Mouse (Mus musculus) G1E-ER4 (cell line): ENCODE data around the gene Fntb. TPM values are rescaled to one million over a fixed set of nuclear protein-coding genes. Genes with fewer than 3 reads are reported as not detected.

Source experiments
- GATA1 ChIP-seq: IDR thresholded peaks from one replicate; pipeline ENCODE4 v1.8.0; 2012; ENCODE audit warnings: low read length, inconsistent platforms
- polyA plus RNA-seq: library from polyadenylated mRNA; stranded (reverse); fragments of >175 nt; gene quantifications from 2 replicates; pipeline ENCODE4 v1.2.3, GENCODE M21; 2012

Gene Fntb
- polyA plus RNA-seq, 1 experiment, result 21.6 TPM

GRCm38 (mm10) chr12:76943466-76943865 is 178.1 kb downstream of the Fntb start:
- TF ChIP-seq GATA1, result no peak

GRCm38 (mm10) chr12:76947487-76947886 is 182.1 kb downstream of the Fntb start:
- TF ChIP-seq GATA1, result no peak

DNA sequence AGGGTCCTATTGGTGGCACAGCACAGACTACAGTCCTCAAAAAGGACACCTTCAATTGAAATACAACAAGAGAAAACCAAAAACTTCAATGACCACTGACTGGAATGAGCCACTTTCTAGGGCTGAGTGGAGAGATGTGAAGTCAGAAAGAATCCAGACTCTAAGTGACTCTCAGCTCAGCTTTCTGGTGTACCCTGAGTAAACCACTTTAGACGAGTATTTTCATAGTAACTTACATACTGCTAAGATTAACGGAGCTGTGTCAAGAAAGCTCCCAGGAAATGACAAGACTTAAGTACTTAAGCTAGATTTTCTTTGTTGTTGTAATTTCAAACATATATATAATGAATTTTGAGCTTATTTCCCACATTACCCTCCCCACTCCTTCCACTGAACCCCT is 182.8 kb downstream of the Fntb start:
- no peak for TF ChIP-seq GATA1

DNA sequence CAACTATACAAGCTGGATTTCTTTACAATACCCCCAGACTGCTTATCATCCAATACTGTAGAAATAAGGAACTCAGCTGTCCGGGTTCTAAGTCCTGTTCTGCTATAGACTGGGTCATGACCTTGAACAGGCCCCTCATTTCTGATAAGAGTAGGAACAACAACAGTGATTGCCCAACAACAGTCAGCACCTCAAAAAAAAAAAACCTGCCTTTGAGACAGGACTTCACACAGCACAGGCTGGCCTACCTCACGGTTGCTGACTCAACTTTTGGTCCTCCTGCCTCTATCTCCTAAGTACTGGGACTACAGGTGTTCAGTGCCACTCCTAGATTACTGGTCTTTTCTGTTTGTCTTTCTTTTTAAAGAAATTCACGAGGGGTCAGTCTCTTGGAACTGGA is 183.4 kb downstream of the Fntb start:
- no peak for TF ChIP-seq GATA1

- no peak for TF ChIP-seq GATA1
Observed at GRCm38 (mm10) chr12:76950330-76950729, 184.9 kb downstream of the Fntb start.

DNA sequence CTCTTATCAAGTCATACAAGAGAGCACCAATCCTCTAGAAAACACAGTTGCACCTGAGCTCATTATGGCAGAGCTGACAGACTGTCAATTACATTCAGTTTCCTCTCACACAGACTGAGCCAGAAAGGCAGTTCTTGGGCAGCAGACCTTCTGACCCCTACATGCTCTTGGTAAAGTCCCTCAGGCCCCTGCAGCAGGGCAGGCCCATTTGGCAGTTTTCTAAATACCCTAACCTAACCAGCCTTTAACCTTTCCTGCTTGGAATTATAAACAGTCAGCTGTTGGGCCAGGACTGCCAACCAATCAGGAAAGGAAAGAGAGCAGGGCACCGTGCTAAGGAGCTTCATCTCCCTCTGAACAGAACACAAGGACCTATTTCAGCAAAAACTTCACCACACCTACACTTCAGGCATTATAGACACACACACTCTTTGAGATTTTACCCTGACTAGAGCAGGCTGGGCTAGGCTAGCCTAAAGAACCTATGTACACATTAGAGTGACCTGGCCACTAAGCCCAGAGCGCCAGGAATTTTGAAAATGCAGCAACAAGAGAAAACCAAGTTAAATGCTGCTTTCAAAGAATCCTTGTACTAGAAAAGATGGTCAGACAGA is 188.5 kb downstream of the Fntb start:
- TF ChIP-seq GATA1, result no peak

DNA sequence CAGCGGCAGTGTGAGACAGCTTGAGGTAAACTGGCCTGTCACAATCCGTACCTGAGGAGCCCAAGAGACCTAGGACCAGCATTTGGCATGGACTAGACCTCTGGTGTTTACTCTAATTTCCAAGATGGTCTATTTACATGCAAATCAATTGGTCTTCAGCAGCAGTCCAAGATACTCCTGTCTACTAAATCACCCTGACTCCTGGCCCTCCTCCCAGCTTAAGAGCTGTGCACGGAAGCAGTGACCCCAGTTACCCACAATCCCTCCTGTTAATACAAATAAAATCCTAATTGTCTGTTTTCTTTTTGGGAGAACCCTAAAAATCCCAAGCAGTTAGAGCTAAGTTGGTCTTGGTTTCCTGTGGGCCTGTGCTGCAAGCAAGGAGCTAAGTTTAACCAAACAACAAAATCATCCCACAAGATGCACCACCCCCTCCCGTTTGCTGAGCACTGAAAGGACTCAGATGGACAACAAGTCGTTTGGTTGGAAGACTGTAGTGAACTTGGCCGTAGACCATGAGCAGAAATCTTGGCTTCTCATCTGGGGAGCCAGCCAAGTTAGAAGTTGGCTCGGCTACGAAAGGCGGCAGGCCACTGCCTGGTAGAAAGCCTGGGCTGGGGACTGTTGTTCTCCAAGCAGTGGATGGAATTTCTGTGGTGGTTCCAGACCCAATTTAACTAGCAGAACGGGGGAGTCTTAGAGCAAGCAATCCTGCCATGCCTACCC is 189.5 kb downstream of the Fntb start:
- no peak for TF ChIP-seq GATA1

GRCm38 (mm10) chr12:76957688-76958087 is 192.3 kb downstream of the Fntb start:
- TF ChIP-seq GATA1, result no peak

GRCm38 (mm10) chr12:76961052-76961931 is 195.9 kb downstream of the Fntb start:
- no peak for TF ChIP-seq GATA1

DNA sequence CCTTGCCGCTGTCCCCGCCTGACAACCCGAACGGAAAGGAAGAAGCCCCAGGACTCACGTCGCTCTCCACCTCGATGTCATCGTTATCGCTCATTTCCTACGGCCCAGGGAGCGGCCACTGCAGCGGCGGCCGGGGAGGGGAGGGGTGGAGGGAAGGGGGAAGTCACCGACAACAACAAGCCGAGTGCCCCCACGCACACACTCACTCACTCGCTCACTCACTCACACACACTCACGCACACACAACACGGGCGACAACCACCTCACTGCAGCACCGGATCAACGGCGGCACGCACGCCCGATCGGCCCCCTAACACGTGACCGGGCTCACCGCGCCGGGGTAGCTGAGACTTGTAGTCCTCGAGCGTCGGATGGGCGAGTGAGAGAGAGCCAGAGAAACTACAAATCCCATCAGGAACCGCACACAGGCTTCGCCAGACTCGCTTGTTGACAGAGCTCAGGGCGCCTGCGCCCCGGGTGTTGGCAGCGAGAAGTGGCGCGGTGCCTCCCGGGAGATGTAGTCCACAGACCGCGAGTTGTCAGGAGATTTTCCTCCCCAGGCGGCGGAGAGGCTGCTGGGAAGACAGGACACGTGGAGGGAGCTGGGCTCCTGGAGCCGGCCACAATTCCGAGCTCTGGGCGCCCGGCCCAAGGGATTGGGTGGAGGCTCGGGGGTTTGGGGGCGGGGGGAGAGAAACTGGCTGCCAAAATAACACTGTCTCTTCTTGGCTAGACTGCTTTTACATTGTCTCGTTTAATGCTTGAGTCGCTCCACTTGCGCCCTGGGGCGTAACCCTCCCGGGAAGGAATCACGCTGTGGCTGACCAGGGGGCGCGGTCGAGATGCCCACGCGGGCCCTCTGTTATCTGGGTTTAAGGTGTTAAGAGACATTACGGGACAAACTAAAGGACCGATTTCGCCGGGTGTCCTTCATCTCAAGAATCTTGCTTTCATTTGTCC is 196.8 kb downstream of the Fntb start, which contains the start of gene Max:
Gene Max, minus strand, starts transcription at position 270 of the 960 bp plus-strand sequence.
- TF ChIP-seq GATA1, result no peak

DNA sequence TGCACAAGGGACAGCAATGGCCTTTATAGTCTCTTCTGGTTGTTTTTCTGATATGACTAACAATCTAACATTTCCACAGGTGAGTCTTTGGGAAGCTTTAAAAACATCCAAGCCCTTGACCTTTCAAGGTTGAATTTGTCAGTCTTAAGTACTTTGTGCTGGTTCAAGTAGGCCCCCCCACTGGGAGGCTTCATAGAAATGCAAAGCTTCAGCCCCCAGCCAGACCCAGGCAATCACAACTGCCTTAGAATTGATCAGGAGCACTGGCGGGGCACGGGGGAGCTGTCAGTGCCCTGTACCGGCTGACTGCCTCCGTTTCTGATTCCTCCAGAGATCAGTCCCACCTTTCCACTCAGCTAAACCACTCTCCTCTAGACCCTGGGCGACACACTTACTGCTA is 199.7 kb downstream of the Fntb start:
- TF ChIP-seq GATA1, result no peak

- TF ChIP-seq GATA1, result no peak
Observed at GRCm38 (mm10) chr12:76965876-76966275, 200.5 kb downstream of the Fntb start.

Other genes starting within 250 kb of the Fntb start
- gene Plekhg3, start 234.7 kb upstream of the Fntb start, polyA plus RNA-seq, result 0.03 and 0.04 TPM in 2 replicates
- gene Sptb, start 55.0 kb upstream of the Fntb start, polyA plus RNA-seq, result 114 and 116 TPM in 2 replicates
- gene Churc1, start 51 bp upstream of the Fntb start, polyA plus RNA-seq, result 3.1 and 3.2 TPM in 2 replicates
- not detected in 2 replicates for gene Gpx2, start 30.0 kb downstream of the Fntb start, polyA plus RNA-seq
- not detected in 2 replicates for gene Rab15, start 57.3 kb downstream of the Fntb start, polyA plus RNA-seq
- gene Max, start 196.6 kb downstream of the Fntb start, polyA plus RNA-seq, result 90.2 and 102 TPM in 2 replicates